Mouse (Mus musculus) ovary, adult 2 months (tissue): Measurements from ENCODE around the gene Nmu. TPM values are rescaled to one million over a fixed set of nuclear protein-coding genes. Genes with fewer than 3 reads are reported as not detected.

Source experiments
- polyA plus RNA-seq: library from polyadenylated mRNA; depleted of rRNA; stranded (reverse); fragments of >200 nt; gene quantifications from 2 replicates; pipeline ENCODE4 v1.2.3, GENCODE M21; 2012; rRNA removed

Nmu gene
- 0.27 and 0.55 TPM in 2 replicates for polyA plus RNA-seq

DNA sequence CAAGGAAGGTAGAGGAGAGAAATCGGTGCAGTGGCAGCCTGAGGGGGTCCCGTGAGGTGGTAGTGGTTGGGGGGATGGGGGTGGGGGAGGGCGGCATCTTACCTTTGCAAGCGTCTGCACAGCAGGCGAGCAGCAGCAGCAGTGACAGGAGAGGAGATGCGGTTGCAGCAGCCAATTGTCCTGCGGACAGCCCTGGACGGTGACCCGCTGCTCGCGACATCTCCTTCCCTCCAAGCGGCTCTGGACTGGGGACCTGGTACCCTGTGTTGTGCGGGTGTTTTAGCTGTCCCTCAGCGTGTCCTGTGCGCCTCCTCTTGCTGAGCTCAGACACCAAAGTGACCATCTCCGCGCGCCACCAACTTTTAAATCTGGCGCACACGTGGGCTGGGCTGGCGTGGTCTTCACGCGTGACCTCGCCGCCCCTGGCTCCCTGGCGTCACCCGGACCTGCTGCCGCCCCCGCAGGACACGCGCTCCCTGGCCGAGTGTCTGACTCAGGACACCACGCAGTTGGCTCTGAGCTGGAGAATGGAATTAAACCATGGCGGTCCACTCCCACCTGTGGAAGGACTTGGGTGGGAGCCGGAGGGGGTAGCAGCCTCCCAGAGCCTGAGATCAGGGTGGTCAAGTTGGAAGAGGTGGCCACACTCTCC is at the start of gene Nmu:
Gene Nmu, minus strand, starts transcription at position 336 of the 652 bp plus-strand sequence.

DNA sequence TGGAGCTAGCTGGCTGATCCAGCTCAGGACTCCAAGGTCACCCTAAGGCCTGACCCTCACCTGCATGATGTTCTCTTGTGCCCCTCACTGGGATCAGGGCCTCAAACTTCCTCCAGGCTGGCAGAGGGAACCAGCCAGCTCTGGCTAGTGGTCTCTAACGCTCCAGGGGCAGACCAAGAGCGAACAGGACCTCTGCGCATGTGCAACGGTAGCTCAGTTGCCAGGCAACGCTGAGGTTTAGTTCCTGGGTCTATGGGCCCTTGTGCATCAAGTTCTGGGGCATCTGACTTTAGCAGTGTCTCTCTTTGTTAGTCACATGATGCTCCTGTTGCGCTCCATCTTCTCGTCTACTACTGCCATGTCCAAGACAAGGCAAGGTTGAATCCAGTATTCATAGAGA is 32.6 kb downstream of the Nmu start, which contains the start of gene Pdcl2:
Gene Pdcl2, minus strand, starts transcription at position 204 of the 400 bp plus-strand sequence.

DNA sequence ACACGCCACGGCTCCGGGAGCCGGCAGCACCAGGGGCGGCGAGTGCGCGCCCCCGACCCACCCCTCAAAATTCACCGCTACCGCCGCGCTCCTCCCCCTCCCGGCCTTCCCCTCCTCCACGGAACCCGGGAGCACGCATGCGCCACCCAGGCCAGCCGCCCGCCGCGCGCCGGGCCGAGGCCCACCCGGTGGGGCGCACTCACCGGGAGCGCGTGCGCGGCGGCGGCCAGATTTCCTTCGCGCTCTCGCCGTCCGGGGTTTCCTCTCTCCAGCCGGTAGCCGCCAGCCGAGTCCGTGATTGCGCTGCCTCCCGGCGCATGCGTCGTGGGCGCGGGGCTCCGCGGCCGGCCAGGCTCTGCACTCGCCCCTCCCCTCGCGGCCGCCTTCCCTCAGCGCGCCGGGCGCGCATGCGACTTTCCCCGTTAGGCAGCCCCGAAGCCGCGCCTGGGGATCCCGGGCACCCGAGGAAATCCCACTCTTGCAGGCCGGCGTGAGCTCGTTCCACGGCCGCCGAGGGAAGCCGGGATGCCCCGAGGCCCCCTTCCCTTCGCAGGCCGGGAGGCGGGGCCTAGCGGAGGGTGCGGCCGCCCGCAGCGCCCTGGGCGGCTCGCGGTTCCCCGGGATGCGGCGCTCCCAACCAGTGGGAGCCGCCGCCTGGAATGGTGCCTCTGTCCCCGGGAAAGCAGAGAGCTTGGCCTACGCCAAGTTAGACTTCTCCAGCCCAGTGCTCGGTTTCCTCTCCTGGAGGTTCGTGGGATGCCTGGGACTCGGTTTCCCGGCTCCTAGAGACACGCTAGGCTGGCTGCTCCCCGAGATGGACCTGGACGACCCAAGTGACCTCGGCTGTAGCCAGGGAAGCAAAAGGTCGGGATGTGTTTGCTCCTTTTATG is 58.9 kb downstream of the Nmu start, which contains the start of gene Clock:
Gene Clock, minus strand, starts transcription at position 341 of the 890 bp plus-strand sequence.

Other genes starting within 250 kb of the Nmu start
- gene Srd5a3, start 223.5 kb downstream of the Nmu start, polyA plus RNA-seq, result 110 and 409 TPM in 2 replicates
- gene Tmem165, start 179.9 kb downstream of the Nmu start, polyA plus RNA-seq, result 114 and 191 TPM in 2 replicates
- 13.3 and 21.2 TPM in 2 replicates for gene Clock, start 59.0 kb downstream of the Nmu start, polyA plus RNA-seq
- gene Pdcl2, start 32.6 kb downstream of the Nmu start, polyA plus RNA-seq, result not detected in 2 replicates
- gene Gm7271, start 120.3 kb upstream of the Nmu start, polyA plus RNA-seq, result not detected in 2 replicates
- 42.5 and 44.1 TPM in 2 replicates for gene Exoc1, start 165.5 kb upstream of the Nmu start, polyA plus RNA-seq
- gene Cep135, start 224.9 kb upstream of the Nmu start, polyA plus RNA-seq, result 0.85 and 1.3 TPM in 2 replicates